In the genomic region with DNA sequence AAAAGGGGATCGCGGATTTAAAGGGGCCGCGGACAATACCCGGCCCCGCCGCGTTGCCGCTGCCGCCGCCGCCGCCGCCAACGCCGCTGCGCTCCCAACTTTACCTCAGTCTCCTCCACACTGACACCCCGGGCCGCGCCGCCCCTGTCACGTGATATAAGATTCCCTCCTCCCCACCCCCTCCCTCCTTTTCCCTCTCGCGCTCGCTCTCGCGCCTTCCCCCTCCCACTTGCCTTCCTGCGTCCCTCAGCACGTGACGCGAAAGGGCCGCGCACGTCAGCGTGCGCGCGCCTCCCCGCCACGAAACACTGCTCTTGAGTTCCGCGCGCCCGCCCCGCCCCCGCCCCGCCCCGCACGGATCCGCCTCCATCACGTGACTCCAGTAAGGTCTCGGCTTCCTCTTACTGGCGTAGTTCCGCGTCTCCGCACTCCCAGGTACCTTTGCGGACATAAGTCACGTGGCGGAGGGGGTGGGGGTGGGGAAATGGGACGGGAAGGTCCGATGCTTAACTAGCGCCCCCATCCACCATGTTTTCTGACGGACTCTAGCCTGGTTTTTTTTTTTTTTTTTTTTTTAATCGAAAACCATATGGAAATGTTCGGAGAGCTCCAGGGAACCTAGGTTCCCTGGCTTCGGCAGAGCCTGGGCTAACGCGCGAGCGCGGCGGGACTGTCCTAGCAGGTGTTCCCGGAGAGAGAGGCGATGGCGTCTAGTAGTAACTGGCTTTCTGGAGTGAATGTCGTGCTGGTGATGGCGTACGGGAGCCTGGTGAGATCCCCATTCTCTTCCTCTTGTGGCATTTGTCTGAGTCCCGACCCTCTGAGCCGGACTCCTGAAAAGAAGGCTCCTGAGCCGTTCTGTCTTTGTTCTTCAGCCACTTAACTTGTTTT, we compare ENCODE assay signal across 8 mouse cellular contexts. TPM values are rescaled to one million over a fixed set of nuclear protein-coding genes. Genes with fewer than 3 reads are reported as not detected.
DNase-seq lines count a peak whose midpoint lies in the region; ATAC-seq lines count a peak whose summit lies in the region.

A gene (minus strand): TSS at position 278 of the 891 bp plus-strand sequence.

- peak; percentile 95 for DNase-seq in T-cell, adult 2 months (ENCODE audit: low spot score)
- peak; percentile 90 to 95 for DNase-seq in cerebellum, postnatal 36 days
- peak; percentile 87 to 90 for DNase-seq in frontal cortex, postnatal 36 days (ENCODE audit: low spot score in 2 of 2)
- DNase-seq in left cerebral cortex, adult 11 months (ENCODE audit: low spot score) = peak; percentile 90
- peak; percentile 95 to 98 for DNase-seq in lung, postnatal 4 days
- peak; percentile 97 for DNase-seq in retina, postnatal 7 days (ENCODE audit: low read depth, low spot score)
- DNase-seq in urinary bladder, adult 2 months (ENCODE audit: low spot score) = peak; percentile 78

- H3K27ac ChIP-seq in hindbrain, embryonic 15.5 days (replicated peaks) = peak within 1 kb of the TSS; percentile 93

- peak within 1 kb of the TSS; percentile 83 for H3K9ac ChIP-seq in hindbrain, embryonic 15.5 days

- peaks cover 21% of the 10 kb centered on the region for H3K36me3 ChIP-seq in hindbrain, embryonic 15.5 days

- no peaks in the 10 kb centered on the region for H3K27me3 ChIP-seq in hindbrain, embryonic 15.5 days

- ATAC-seq in hindbrain, embryonic 15.5 days (ENCODE audit: low FRiP score, low read depth) = peak; percentile 94

- no peaks in the 10 kb centered on the region for H3K9me3 ChIP-seq in hindbrain, embryonic 15.5 days

- WGBS in hindbrain, embryonic 15.5 days = under 1% methylated on average over 68 of the region's 81 CpGs

- H3K4me3 ChIP-seq in hindbrain, embryonic 15.5 days = peak within 1 kb of the TSS; percentile 74

- peaks cover 43% of the 10 kb centered on the region for H3K4me1 ChIP-seq in hindbrain, embryonic 15.5 days (replicated peaks)

- peak within 1 kb of the TSS; percentile 77 for H3K4me2 ChIP-seq in hindbrain, embryonic 15.5 days

RNA-seq across cellular contexts. Expression of the gene that starts here (rescaled TPM):
- polyA plus RNA-seq in hindbrain, embryonic 15.5 days (2015; fragmentation: Nextera tagmentation; extraction: Ambion mirVana) = 121 and 130 TPM in 2 replicates
- 85.2 and 100 TPM in 2 replicates for polyA plus RNA-seq in urinary bladder, adult 2 months (2012; rRNA removed)

Comparison
In these comparisons a context has a peak if more than half of its experiments do, and no peak if none do; other contexts are left out.
1. Peak in every context shown above with its lines: DNase-seq, ATAC-seq, H3K4me3 ChIP-seq and H3K27ac ChIP-seq.